Comparison of ENCODE assay signal across 26 mouse cellular contexts in genomic region chr2:52512865-52513388, GRCm38 (mm10).
DNase-seq lines count a peak whose midpoint lies in the region; ATAC-seq and TF ChIP-seq lines count a peak whose summit lies in the region.
"Had no signal": no experiment of that assay in that cellular context is flagged by ENCODE, and none has a peak within 500 bp of the region (broad histone marks: within the 10 kb centered on the region; RNA-seq: fewer than 3 reads in every experiment).

No protein-coding gene starts in this region.

- H3K36me3 ChIP-seq in CH12.LX (replicated peaks in 1 of 2; ENCODE audit: control insufficient read depth in 1 of 2, insufficient read depth in 1 of 2, low read length in 1 of 2) = no peaks in the 10 kb centered on the region
- no peaks in the 10 kb centered on the region for H3K36me3 ChIP-seq in forebrain, embryonic 16.5 days (ENCODE audit: control insufficient read depth, insufficient read depth)
- no peaks in the 10 kb centered on the region for H3K36me3 ChIP-seq in forebrain, embryonic 11.5 days (ENCODE audit: control insufficient read depth, insufficient read depth, low read length)
- H3K36me3 ChIP-seq: embryonic facial prominence, embryonic 15.5 days; forebrain, embryonic 10.5 days; G1E; limb, embryonic 13.5 days; midbrain, embryonic 12.5 days had no signal

- in situ Hi-C loops in CH12.LX (cut with MboI; ENCODE audit: low pct_ligation_motif_present, low pct_unique_long_range_greater_than_20kb, low sequenced_read_pairs) = no loop called here

- dilution Hi-C loops in CH12.LX (cut with MboI; ENCODE audit: extremely low pct_ligation_motif_present, extremely low pct_unique_long_range_greater_than_20kb, low sequenced_read_pairs) = no loop called here

- TF ChIP-seq CTCF in layer of hippocampus, adult 2 months (conservative IDR thresholded peaks at IDR 0.05) = no peak
- TF ChIP-seq CTCF in CH12.LX (conservative IDR thresholded peaks at IDR 0.05 in 1 of 2, IDR thresholded peaks at IDR 0.05 in 1 of 2; ENCODE audit: low read depth in 2 of 2, low read length in 2 of 2) = no peak

- WGBS in forebrain, embryonic 16.5 days = 78% methylated on average over 3 of the region's 3 CpGs
- WGBS in forebrain, embryonic 11.5 days = 78% methylated on average over 3 of the region's 3 CpGs

- peak overlapping the region; percentile 8; the same call in 1 of the 2 replicates for H3K27ac ChIP-seq in layer of hippocampus, adult 2 months
- H3K27ac ChIP-seq in CH12.LX (ENCODE audit: insufficient read depth, low read depth) = no peak overlapping the region
- no peak overlapping the region for H3K27ac ChIP-seq in forebrain, embryonic 16.5 days (ENCODE audit: low read length)
- H3K27ac ChIP-seq in forebrain, embryonic 11.5 days (ENCODE audit: low read depth, low read length) = no peak overlapping the region
- H3K27ac ChIP-seq: embryonic facial prominence, embryonic 15.5 days; forebrain, embryonic 10.5 days; limb, embryonic 13.5 days; liver, embryonic 14.5 days; midbrain, embryonic 12.5 days had no signal

- peak; percentile 62 for ATAC-seq in common myeloid progenitor, adult 5-6 weeks (replicated peaks; ENCODE audit: low read depth, poor library complexity, severe bottlenecking)
- peak; percentile 87 for ATAC-seq in megakaryocyte, adult 5-6 weeks (ENCODE audit: poor library complexity, severe bottlenecking)
- ATAC-seq in forebrain, embryonic 16.5 days = no peak
- ATAC-seq in forebrain, embryonic 11.5 days (replicated peaks; ENCODE audit: low FRiP score) = no peak
- ATAC-seq: activated CD4-positive, CD25-positive, alpha-beta regulatory T cell, adult 4 months; inflammation-experienced regulatory T-cells, adult 6 months had no signal

- TF ChIP-seq POLR2A in CH12.LX (IDR thresholded peaks at IDR 0.05; ENCODE audit: low read depth, low read length) = no peak

- no peaks in the 10 kb centered on the region for H3K79me2 ChIP-seq in CH12.LX (replicated peaks; ENCODE audit: control insufficient read depth, extremely low read depth, insufficient read depth, poor library complexity, severe bottlenecking)

- no peak overlapping the region for H3K4me2 ChIP-seq in CH12.LX (ENCODE audit: insufficient read depth, low read depth, poor library complexity, severe bottlenecking)
- no peak overlapping the region for H3K4me2 ChIP-seq in forebrain, embryonic 16.5 days (ENCODE audit: low read length)
- no peak overlapping the region for H3K4me2 ChIP-seq in forebrain, embryonic 11.5 days (ENCODE audit: low read depth, low read length, severe bottlenecking)
- H3K4me2 ChIP-seq: embryonic facial prominence, embryonic 15.5 days; limb, embryonic 13.5 days; lung, embryonic 14.5 days had no signal

- TF ChIP-seq EP300 in CH12.LX (IDR thresholded peaks at IDR 0.05; ENCODE audit: low read length) = no peak

- no peak for TF ChIP-seq RAD21 in CH12.LX (IDR thresholded peaks at IDR 0.05; ENCODE audit: low read depth, low read length)

- H3K9me3 ChIP-seq in CH12.LX (replicated peaks; ENCODE audit: low read length) = no peaks in the 10 kb centered on the region
- no peaks in the 10 kb centered on the region for H3K9me3 ChIP-seq in forebrain, embryonic 16.5 days (ENCODE audit: control insufficient read depth, low read length)
- no peaks in the 10 kb centered on the region for H3K9me3 ChIP-seq in forebrain, embryonic 11.5 days (ENCODE audit: control insufficient read depth, low read length)
- H3K9me3 ChIP-seq: embryonic facial prominence, embryonic 15.5 days; forebrain, embryonic 10.5 days; G1E; limb, embryonic 13.5 days; midbrain, embryonic 12.5 days had no signal

- H3K4me1 ChIP-seq in CH12.LX (ENCODE audit: control insufficient read depth in 1 of 2, insufficient read depth in 2 of 2) = peaks cover 2 to 37% of the 10 kb centered on the region in 2 experiments; a peak in 3 of 4 replicates
- peaks cover 7% of the 10 kb centered on the region; the same call in 1 of the 2 replicates for H3K4me1 ChIP-seq in forebrain, embryonic 16.5 days (replicated peaks; ENCODE audit: control insufficient read depth, insufficient read depth, low read length)
- H3K4me1 ChIP-seq in forebrain, embryonic 11.5 days (replicated peaks; ENCODE audit: control insufficient read depth, insufficient read depth, low read length) = 0 out of 2 replicates have a peak, but pooled peaks cover 4% of the 10 kb centered on the region
- H3K4me1 ChIP-seq: limb, embryonic 13.5 days had no signal

- no peak for DNase-seq in layer of hippocampus, adult 2 months (ENCODE audit: low spot score in 2 of 2)
- DNase-seq in layer of hippocampus, postnatal 36 days = no peak
- peak; percentile 9 for DNase-seq in CH12.LX (ENCODE audit: extremely low read depth)
- DNase-seq in forebrain, embryonic 11.5 days (ENCODE audit: low spot score) = no peak
- DNase-seq in adrenal gland, postnatal 4 days (ENCODE audit: low spot score in 2 of 2) = no peak
- DNase-seq: adrenal gland, adult 8-10 months; cerebellum, adult 8-10 months; heart, adult 18-20 months; heart, postnatal 36 days; kidney, adult 8-10 months; kidney, postnatal 10 days; lung, embryonic 14.5 days; thymus, adult 18-20 months; thymus, postnatal 4 days had no signal

- H3K4me3 ChIP-seq in layer of hippocampus, adult 2 months = no peak overlapping the region
- no peak overlapping the region for H3K4me3 ChIP-seq in CH12.LX (replicated peaks in 1 of 3; ENCODE audit: low read depth in 2 of 3, low read length in 2 of 3, poor library complexity in 1 of 3)
- H3K4me3 ChIP-seq in forebrain, embryonic 16.5 days (replicated peaks; ENCODE audit: low read length) = no peak overlapping the region
- H3K4me3 ChIP-seq in forebrain, embryonic 11.5 days (ENCODE audit: low read depth, low read length) = no peak overlapping the region
- H3K4me3 ChIP-seq: embryonic facial prominence, embryonic 15.5 days; limb, embryonic 13.5 days; midbrain, embryonic 12.5 days had no signal

- H3K9ac ChIP-seq in CH12.LX (ENCODE audit: insufficient read depth, low read depth) = no peak overlapping the region
- H3K9ac ChIP-seq in forebrain, embryonic 16.5 days (replicated peaks; ENCODE audit: low read depth, low read length) = no peak overlapping the region
- no peak overlapping the region for H3K9ac ChIP-seq in forebrain, embryonic 11.5 days (ENCODE audit: low read length)
- H3K9ac ChIP-seq: embryonic facial prominence, embryonic 15.5 days; hindbrain, embryonic 14.5 days; limb, embryonic 13.5 days; liver, embryonic 14.5 days; lung, embryonic 14.5 days; midbrain, embryonic 12.5 days had no signal

- no peaks in the 10 kb centered on the region for H3K27me3 ChIP-seq in CH12.LX (replicated peaks)
- no peaks in the 10 kb centered on the region for H3K27me3 ChIP-seq in forebrain, embryonic 16.5 days (replicated peaks; ENCODE audit: control insufficient read depth, insufficient read depth, low read length)
- no peaks in the 10 kb centered on the region for H3K27me3 ChIP-seq in forebrain, embryonic 11.5 days (ENCODE audit: control insufficient read depth, insufficient read depth, low read length)
- H3K27me3 ChIP-seq: embryonic facial prominence, embryonic 15.5 days; midbrain, embryonic 12.5 days had no signal

TF ChIP-seq in CH12.LX, 34 proteins besides CTCF, POLR2A, EP300 and RAD21:
- TF ChIP-seq TBP (conservative IDR thresholded peaks at IDR 0.05; ENCODE audit: low read depth, low read length) (no peak), IRF4 (IDR thresholded peaks at IDR 0.05; ENCODE audit: low read depth, low read length) (no peak), MAFK (IDR thresholded peaks at IDR 0.05; ENCODE audit: insufficient replicate concordance, low read length) (no peak), E2F4 (IDR thresholded peaks at IDR 0.05; ENCODE audit: insufficient replicate concordance, low read depth, low read length) (no peak), MXI1 (IDR thresholded peaks at IDR 0.05; ENCODE audit: low read depth, low read length) (no peak), HCFC1 (IDR thresholded peaks at IDR 0.05; ENCODE audit: low read depth, low read length) (no peak), ZMIZ1 (IDR thresholded peaks at IDR 0.05; ENCODE audit: low read depth, low read length) (no peak), JUN (IDR thresholded peaks at IDR 0.05; ENCODE audit: insufficient read depth, low read depth, low read length) (no peak)
TF ChIP-seq in CH12.LX: peak in this region for 0.

Comparison
In these comparisons a context has a peak if more than half of its experiments do, and no peak if none do; other contexts are left out.
1. ATAC-seq: peak in common myeloid progenitor, adult 5-6 weeks (single experiment) and megakaryocyte, adult 5-6 weeks (single experiment); none in forebrain, embryonic 16.5 days (single experiment) and forebrain, embryonic 11.5 days (single experiment).